Mouse (Mus musculus) urinary bladder, postnatal 25 days (tissue): ENCODE results near the gene Yae1d1.
A peak's percentile ranks its signal among the peaks of the same experiment; 100 is the strongest.
"Not testable (repeated sequence)": the region's sequence is repeated elsewhere in the genome, so short reads cannot be mapped to it uniquely, and the experiment has no call there.

ENCODE experiments used
- DNase-seq: peaks from one replicate; pipeline ENCODE4 v3.0.0; 2022; ENCODE audit warnings: low spot score

The Yae1d1 gene

DNA sequence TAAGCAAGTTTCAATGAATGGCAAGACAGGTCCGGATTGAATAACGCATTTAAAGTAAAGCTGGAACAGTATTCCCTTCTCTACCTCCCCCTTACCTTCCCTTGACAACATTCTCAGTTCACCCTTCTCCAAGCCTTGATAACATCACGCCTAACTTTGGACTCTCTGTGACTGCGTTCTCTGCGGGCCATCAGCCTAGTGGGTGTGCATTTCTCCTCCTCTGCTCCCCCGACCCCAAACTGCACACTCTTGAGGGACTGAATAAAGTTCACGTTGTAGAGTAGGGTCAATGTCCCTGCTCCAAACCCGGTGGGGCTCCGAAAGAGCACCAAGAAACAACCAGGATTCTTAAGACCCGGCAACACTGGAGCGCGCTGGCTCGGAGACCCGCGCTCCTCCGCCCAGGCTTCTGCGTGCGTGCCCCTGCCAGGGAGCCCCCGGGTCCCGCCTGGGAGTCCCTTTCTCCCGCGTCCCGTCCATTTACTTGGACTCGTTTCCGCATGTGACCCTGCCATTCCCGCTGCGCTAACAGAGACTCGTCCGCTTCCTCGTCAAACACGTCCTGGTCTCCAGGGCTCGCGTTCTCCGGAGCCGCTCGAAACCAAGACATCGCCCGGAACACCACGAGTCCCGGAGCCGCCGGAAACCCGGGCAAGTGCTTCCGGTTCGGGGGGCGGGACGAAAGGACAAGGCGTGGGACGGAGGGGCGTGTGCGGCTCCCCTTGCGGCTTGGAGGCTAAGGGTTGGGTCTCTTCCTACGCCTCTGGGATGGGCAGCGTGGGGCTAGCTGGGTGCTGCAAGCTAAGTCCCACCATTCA lies at the start of gene Yae1d1:
Gene Yae1d1, minus strand, starts transcription at position 653 of the 818 bp plus-strand sequence.
- DNase-seq = peak; percentile 99

DNA sequence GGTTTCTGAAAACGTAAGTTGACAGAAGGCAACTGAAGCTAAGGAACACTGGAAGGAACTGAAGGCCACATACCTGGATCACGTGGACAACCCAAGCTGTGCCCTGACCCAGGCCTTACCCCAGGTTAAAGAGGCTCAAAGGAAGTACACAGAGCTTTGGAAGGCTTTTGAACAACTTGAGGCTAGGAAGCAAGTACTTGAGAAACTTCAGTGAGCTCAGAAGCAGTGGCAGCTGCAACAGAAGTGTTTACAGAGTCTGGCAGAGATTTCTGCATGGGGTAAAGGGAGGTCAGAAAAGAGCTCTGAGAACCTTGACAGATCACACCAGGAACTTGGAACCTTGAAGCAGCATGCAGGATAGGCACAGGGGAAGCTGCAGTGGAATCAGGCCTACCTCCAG lies 45.7 kb upstream of the Yae1d1 start:
- no peak for DNase-seq

DNA sequence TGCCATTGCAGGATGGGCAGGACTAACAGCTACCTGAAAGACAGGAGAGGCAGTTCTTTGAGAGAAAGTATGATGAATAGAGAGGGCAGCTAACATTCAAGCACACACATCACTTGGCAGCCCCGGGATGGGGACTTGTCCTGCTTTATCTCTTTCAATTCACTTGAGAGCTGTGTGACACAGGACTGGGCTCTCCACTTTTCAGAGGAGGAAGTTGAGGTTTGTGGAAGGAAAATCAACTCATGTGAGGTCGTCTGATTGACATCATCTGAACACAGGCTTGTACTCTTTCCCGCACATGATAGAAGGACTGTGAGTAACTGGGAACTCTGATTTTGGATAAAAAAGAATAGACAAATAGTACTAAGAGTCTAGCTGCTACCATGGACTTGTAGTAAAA lies 23.5 kb upstream of the Yae1d1 start:
- DNase-seq = no peak

DNA sequence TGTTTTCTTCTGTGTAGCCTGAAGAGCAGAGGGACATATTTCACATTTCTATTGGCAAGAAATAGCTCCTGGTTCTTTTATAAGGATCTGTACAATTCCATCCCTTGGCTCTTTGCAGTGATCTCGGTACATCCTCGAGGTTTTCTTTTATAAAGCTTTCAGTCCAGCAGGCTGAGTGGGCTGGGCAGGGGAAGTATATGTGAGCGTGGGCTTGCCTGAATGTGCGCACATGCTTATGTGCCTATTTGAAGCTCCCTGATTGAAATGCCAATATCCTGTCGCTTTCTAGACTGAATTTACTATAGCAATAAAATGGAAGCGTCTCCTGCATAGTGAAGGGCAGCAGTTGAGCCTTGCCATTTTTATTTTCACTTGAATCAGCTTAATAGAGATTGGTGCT lies 20.1 kb upstream of the Yae1d1 start:
- DNase-seq = no peak

DNA sequence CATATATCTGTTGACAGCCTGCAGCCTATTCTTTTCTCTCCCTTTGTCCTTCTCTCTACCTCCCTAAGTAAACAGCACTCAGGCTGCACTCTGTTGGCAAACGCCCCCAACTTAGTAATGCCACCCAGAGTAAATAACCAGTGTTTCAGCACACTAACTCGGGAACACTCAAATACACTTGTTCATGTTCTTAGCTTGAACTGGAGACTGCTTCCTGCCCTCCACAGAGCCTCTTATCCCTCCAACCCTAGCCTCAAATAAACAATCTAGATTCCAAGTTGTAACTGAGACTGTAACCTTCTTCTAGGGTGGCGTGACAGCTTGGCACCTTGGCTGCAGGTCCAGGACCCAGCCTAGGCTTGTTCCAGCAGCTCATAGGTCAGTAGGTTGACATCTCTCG lies 17.9 kb upstream of the Yae1d1 start:
- no peak for DNase-seq

DNA sequence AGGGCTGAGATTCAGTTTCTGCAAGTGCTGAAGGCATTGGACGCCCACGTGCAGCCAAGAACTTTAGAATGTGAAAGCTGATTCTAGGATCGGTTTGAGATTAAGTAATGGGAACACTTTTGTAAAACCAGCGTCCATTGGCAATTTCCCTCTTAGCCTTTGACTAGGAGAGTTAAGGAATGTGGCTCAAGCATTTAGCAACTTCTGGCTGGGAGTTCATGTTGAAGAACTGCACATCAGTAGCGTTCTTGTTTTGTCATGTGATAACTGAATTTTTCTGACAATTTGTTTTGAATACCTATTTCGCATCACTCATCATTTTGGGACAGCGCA lies 332 bp upstream of the Yae1d1 start:
- no peak for DNase-seq

DNA sequence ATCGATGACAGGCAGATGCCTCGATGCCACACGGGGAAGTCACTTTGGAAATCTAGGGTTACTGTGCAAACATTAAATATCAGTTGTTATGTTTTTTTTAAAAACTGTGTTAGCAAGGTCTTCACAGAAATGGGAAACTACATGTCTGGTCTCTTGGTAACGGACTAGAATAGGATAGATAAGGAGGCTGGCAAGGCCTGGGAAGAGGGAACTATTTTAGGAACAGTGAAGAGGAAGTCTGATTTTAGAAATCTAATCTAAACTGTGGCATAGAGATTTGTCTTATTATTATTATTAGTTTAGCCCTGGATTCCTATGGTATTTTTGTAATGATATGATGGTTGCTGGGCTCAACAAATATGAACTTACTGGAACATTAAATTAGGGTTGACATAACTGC lies 1.1 kb downstream of the Yae1d1 start:
- DNase-seq = no peak

DNA sequence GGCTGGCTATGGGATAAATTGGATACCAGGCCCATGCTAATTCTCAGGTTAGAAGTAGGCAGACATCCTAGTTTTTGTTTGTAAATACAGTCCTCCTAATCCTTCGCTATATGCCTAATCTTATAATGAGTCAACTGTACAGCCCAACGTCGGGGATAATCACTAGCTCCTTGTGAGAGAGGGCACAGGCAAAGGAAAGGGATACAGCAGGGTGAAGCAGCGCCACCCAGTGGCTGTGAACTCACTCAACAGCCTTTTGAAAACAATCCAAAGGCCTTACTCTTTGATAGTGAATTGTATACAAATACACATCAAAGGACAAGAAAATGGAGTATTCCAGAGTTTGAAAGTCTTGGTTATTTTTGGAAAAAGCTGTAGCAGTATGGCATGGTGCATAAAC lies 10.0 kb downstream of the Yae1d1 start:
- peak; percentile 41 for DNase-seq

DNA sequence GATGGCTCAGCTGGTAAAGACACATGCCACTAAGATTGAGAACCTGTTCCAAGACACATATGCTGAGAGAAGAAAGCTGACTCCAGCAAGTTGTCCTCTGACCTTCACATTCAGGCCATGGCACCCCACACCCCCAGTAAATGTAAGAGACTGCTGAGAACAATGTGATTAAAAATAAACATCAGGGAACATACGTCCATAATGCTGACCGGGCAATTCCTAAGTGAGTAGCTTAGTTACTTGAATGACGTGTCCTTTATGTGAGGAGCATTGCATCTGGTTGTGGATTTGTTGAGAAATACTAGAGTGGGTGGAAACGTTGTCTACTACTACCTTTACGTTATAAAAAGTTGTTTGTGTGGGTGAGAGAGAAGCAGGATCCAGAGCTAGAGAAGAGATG lies 10.5 kb downstream of the Yae1d1 start:
- DNase-seq = no peak

DNA sequence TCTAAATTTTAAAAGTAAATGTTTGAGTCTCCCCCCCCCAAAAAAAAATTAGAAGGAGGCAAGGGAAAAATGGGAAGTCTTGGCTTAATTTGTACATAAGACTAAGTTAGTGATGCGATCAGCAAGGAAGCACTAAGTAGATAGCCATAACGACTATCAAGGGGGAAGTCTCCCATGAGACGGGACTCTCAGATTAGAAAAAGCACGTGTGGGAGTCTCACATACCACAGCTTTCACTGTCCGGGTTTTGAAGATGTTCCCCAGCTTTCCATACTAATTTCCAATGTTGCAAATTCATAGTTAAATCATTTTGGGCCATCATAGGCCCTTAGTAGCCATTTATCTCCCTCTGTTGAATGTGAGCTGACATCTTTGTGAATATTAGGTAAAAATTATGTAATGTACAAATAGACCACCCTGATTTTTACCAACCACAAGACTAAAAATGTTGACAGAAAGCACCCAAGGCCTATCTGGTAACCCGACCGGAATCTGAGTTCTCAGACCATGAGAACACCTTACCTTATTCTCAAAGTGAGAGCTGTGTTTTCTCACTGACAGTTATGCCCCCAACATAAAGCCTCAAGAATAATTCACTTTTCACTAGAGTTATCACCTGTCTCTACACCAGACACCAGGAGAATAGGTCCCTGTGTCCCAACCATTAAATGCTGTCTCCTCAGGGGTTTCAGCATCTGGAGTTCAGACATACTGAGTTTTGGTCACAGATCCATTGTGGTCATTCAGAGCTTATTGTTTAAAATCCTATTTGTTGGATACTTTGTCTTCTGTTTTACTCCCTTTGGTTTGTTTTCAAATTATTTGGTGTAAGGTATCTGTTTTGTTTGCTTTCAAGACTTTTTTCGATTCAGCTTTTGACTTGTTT lies 16.1 kb downstream of the Yae1d1 start:
- DNase-seq = no peak

DNA sequence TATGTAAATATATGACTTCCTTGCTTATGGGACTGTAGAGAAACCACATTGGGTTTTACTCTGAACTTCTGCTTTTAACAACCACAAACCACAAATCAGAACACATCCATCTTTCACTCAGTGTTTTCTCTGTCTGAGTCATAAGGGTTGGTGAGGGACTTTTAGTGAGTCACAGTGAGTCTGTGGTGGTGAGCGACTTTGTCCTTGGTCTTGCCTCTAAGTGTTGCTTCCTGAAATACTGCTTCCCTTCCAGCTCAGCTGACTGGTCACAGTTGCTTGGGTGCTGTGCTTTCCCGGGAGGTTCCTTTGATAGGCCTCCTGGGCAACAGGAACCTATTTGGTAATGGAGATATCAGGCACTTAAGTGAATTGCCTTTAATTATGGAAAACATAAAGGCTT lies 17.3 kb downstream of the Yae1d1 start:
- no peak for DNase-seq

DNA sequence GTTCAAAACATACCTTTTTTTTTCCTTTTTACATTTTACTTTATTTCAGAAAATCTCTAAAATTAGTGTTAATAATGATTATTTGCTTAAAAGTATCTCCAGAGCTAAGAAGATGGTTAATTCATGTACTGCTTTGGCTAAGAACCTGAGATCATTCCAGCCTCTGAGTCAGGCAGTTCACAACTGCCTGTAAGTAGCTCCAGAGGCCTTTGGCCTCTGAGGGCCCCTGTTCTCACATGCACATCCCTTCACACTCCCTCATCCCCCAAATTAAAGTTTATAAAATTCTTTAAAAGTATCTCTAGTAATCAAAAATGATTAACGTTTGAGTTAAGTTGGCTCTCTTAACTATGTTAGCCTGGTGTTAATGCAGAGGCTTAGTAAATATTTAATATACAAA lies 17.7 kb downstream of the Yae1d1 start:
- DNase-seq = no peak

DNA sequence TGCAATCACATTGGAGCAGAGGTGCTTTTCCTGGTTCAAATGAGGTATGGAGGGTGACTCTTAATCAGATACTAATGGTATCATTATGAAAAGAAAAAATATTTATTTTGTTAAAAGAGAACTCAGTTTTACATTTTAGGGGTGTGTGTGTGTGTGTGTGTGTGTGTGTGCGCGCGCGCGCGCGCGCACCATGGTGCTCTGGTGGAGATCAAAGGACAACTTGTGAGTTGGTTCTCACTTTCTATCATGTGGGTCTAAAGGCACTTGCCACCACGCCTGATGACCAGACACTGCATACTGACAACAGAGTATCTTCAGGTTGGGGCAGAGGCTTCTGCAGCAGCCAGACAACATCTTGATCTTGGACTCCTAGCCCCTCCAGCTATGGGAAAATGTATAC lies 18.4 kb downstream of the Yae1d1 start:
- DNase-seq = no peak

DNA sequence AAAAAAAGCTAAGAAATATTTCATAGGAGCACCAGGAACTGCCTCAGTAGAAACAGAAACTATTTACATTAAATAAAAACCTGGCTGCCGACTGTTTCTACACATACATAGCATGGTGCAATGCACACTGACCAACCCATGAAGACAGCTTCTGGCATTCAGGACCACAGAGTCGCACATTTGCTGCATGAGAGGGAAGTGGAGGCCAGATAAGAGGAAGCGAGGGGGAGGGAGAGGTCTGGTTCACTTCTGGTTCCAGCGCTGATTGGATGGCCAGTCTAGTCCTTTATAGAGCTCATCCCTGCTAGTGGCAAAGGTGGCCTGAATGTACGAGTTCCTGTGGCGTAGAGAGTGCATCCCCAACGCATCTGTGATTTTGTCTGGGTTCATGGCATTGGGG lies 32.5 kb downstream of the Yae1d1 start:
- DNase-seq = no peak

DNA sequence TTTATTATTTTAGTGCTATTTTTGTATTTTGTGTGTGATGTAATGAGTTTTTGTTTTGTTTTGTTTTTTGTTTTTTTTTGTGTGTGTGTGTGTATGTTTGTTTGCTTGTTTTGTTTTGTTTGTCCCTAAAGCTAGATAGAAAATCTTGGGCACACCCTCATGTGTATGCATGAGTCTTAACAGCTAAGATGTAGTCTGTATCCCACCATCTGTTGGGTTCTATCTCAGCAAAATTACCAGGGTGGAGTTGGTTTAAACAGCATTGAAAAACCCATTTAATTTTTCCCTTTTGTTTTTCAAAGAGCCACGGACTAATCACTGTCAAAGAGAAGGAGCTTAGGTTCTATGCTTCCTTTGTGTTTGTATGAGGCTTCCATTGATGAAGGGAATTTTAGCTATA lies 38.9 kb downstream of the Yae1d1 start:
- no peak for DNase-seq

DNA sequence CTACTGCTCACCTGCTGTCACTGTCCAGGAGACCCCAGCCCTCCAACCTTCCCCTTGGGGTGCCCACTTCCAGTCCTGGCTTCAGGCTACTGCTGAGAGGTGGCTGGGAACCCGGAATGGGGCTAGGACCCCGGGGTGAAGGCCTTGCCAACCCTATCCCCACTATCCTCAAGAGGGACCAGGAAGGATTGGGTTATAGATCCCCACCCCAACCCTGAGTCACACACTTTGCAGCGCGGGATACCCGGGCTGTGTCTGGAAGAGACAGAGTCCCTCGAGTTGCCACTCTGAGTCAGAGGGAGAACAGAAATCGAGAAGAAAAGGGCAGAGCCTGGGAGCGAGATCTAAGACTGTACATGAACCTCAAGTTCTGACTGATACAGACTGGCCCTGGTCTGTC lies 42.6 kb downstream of the Yae1d1 start:
- not testable (repeated sequence) for DNase-seq

DNA sequence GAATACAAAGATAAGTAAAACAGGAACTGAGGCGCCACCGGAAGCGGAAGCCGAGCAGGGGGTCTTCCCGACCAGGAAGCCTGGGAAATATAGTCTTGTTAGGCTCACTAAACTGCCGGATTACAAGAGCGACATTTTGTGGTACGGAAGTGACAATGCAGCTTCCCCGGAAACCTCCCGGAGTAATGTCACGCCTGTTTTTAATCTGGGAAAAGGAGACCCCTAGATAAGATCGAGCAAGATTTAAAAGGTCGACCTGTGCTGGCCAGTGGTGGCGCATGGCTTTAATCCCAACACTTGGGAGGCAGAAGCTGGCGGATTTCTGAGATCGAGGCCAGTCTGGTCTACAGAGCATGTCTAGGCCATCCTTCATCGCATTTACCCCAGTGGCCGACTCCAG lies 43.6 kb downstream of the Yae1d1 start:
- DNase-seq = no peak

DNA sequence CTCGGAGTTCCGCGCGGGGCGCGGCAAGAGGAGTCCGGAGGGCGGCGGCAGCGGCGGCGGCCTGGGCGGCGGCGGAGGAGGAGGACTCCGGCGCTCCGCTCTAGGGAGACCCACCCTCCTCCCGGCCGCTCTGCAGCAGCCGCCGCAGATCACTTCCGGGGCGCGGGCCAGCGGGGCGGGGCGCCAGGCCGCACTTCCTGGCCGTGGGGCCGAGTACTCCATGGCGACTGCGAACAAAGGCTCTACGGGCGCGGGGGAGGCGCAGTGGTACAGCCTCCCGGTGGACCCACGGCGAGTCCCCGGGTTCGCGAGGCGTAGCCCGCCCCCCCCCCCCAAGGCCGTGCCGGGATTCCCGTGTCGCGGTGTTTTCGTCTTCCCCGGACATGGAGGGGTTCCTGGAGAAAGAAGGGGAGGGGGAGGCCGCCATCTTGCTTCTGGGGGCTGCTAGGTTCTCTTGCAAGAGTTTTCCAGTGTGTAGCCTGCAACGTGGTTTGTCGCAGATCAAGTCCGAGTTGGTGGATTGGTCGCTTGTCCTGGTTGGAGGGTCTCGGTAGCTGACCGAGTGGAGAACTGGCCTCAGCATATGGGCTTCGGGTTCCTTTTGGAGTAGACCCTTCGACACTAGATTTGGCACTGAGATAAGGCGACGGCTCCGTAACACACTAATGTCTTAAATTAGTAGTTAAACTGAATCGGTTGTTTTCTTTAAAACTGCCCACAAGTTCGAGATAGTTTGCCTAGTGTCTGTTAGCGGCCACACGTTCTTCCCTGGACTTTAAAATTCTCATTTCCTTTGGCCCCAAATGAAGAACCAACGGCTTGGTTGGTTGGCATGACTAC lies 48.9 kb downstream of the Yae1d1 start, which contains the start of gene Rala:
Gene Rala, minus strand, starts transcription at position 162 of the 840 bp plus-strand sequence.
- peak; percentile 96 for DNase-seq

DNA sequence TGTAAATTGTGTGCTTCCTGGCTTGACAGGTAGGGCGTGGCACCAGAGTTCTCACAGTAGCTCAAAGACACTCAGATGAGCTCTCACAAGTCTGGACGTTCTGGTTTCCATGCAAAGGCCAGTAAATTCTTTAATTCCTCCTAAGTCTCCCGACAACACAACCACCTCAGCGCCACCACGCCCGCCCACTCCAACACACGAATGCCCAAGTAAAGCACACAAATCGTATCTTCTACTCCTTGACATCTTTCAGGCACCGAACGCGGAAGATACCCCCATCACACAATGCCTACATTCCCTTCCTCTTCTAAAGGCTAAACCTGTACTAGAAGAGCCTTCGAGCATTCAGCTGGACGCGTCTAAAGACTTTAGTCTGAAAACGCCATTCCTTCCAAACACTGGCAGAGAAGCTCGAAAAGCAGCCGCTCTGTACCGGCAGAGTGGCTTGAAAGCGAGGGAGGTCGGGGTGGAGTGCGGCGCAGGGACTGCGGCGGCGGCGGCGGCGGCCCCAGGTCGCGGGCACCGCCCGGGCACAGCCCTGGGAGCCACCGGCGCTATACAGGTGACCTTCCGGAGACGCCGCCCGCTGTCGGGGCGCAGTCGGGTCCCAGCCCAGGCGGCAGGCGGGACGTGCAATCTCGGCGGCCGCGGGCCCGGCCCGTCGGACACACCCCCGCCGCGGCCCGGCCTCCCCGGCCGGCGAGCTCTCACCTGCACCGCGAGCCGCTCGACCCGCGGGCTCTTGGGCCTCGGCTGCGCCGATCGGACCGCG lies 49.7 kb downstream of the Yae1d1 start:
- peak; percentile 6 for DNase-seq

DNA sequence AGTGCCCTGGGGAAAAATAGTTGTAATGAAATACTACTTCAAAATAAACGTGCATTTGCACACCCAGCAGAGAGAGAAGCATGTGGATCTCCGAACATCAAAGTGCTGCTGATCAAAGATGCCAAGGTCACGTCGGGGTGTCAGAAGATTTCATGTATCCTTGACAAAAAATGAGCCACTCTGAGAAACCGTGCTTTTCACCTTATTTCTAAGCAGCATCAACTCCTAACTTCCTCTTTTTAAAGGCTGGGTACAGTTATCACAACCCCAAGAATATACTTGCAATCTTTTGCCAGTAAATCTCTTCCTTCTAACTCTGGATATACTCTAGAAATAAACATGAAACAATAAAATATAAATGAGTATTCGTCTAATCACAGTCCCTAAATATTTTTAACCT lies 50.8 kb downstream of the Yae1d1 start:
- no peak for DNase-seq
